Mouse (Mus musculus): ENCODE data around the gene Nudt3. TPM values are rescaled to one million over a fixed set of nuclear protein-coding genes. Genes with fewer than 3 reads are reported as not detected.

The Nudt3 gene
- total RNA-seq, 1 experiment from 2014 or later, result 113 TPM

GRCm38 (mm10) chr17:27610679-27611518 is 12.4 kb downstream of the Nudt3 start:
- ATAC-seq (replicated peaks; ENCODE audit: insufficient number of reproducible peaks, low FRiP score, low TSS enrichment, poor library complexity, severe bottlenecking), result no peak

DNA sequence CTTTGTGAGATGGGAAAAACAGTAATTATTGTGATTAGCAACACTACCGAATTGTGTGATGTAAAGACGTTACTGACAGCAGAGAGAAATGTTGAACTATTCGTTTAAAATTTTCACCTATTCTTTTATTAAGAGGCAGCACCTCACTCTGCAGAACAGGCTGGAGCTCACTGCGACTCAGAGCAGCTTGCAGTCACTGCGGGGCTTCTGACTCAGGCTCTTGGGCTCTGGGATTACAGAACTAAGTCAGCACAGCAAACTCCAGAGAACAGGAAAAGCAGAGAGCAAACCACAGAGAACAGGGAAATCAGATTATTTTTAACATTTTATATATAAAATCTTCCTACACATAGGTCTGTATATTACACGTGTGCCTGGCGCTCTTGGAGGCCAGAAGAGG is 13.7 kb downstream of the Nudt3 start:
- ATAC-seq (replicated peaks; ENCODE audit: insufficient number of reproducible peaks, low FRiP score, low TSS enrichment, poor library complexity, severe bottlenecking), result no peak

DNA sequence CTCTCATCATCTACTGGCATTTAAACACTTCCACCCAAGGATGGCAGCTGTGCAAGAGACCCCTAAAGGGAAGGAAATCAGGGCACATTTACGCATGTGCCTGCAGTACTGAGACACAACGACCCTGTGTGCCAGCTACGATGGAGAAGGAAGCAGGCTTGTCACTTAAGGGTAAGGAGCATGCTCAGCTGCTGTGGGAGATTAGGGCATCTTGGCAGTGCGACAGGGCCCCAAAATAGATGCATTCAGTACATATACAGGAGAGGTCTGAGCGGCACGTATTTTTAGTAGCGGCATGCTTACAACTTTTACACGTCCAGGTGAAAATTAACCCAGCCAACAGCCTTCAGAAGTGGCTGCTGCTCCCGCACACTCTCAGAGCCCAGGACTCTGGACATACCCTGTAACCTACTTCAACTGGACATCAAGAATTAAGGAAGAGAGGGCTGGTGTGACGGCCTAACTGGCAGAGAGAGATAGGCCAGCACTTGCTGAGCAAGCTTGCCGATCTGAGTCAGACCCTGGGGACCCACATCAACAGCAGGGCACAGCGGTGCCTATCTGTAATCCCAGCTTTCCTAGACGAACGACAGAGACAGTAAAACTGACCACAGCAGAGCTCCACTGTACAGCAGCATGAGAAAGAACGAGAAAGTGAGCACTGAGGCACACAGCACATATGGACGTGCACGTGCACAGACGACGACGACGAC is 19.6 kb downstream of the Nudt3 start:
- ATAC-seq (replicated peaks; ENCODE audit: insufficient number of reproducible peaks, low FRiP score, low TSS enrichment, poor library complexity, severe bottlenecking), result no peak

DNA sequence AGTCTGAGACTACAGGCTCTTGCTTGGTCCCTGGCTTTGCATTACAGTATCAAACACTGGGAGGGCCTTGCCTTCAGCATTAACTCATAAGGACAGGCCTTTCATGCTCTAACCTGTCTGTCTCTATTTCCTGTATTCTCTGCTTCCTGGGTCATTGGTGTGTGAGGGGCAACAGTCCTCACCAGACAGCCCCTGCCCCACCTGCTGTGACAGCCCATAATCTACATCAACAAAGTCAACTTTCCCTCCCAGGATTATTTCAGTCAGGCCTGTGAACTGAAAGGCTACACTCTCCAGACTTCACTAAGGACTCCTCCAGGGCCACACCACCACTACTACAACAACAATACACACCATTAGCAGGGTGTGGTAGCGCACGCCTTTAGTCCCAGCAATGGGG is 20.3 kb downstream of the Nudt3 start:
- ATAC-seq (replicated peaks; ENCODE audit: insufficient number of reproducible peaks, low FRiP score, low TSS enrichment, poor library complexity, severe bottlenecking), result no peak

GRCm38 (mm10) chr17:27600869-27601268 is 22.4 kb downstream of the Nudt3 start:
- no peak for ATAC-seq (replicated peaks; ENCODE audit: insufficient number of reproducible peaks, low FRiP score, low TSS enrichment, poor library complexity, severe bottlenecking)

GRCm38 (mm10) chr17:27600286-27600685 is 23.0 kb downstream of the Nudt3 start:
- no peak for ATAC-seq (replicated peaks; ENCODE audit: insufficient number of reproducible peaks, low FRiP score, low TSS enrichment, poor library complexity, severe bottlenecking)

GRCm38 (mm10) chr17:27596376-27597190 is 26.7 kb downstream of the Nudt3 start:
- ATAC-seq (replicated peaks; ENCODE audit: insufficient number of reproducible peaks, low FRiP score, low TSS enrichment, poor library complexity, severe bottlenecking), result no peak

DNA sequence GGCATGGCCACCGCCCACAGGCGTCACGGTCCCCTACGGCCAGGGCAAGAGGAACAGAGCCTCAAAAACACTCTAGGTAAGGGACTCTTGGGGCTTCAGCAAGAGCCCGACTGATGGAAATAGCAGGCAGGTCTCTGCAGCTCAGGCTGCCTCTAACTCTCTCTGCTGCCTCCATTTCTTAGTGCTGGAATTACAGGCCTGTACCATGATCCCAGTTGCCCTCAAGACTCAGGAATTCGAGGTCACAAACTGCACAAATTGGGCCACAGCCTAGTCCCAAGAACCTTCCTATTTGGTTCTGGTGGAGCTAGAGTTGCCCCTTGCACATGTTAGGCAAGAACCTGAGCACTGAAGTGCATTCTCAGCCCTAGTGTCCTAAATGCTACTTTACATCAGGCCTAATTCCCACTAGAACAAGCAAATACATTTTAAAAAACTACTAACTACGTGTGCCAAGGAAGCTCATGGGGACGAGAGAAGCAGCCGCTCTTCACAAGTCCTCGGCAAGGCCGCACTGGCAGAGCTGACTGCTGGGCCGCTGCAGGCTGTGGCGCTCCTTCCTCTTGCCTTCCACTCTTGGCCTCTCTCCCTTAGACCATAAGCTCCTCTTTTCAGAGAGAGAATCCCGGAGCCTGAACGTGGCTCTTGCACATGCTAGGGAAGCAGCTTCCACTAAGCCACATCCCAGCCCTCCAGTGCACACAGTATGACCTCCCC is 27.5 kb downstream of the Nudt3 start:
- ATAC-seq (replicated peaks; ENCODE audit: insufficient number of reproducible peaks, low FRiP score, low TSS enrichment, poor library complexity, severe bottlenecking), result no peak

- no peak for ATAC-seq (replicated peaks; ENCODE audit: insufficient number of reproducible peaks, low FRiP score, low TSS enrichment, poor library complexity, severe bottlenecking)
Measured at GRCm38 (mm10) chr17:27592565-27592910, 30.8 kb downstream of the Nudt3 start.

DNA sequence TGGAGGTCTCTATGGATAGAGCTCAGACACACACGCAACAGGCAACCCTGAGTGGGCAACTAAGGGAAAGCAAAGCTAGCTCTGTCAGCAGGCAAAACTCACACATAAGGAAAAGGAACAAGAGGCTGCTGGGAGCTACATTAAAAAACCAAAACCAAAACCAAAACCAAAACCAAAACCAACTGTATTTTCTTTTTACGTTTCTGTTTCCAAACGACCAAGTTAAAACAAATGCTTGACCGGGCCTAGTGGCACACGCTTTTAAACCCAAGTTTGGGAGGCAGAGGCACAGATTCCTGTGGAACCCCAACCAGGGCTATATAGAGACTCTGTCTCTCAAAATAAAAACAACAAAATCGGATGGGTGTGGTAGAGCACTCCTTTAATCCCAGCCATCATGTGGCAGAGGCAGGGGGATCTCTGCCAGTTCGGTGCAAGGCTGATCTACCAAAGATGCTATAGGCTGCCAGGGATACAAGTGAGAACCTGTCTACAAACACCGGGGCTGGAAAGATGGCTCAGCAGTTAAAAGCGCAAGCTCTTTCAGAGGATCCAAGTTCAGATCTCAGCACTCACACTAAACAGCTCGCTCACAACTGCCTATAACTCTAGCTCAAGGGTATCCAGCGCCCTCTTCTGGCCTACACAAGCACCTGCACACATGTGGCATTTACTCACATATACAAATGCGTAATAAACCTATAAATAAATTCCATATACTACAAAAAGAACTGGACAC is 31.3 kb downstream of the Nudt3 start:
- ATAC-seq (replicated peaks; ENCODE audit: insufficient number of reproducible peaks, low FRiP score, low TSS enrichment, poor library complexity, severe bottlenecking), result no peak

- peak; percentile 37 for ATAC-seq (replicated peaks; ENCODE audit: insufficient number of reproducible peaks, low FRiP score, low TSS enrichment, poor library complexity, severe bottlenecking)
Measured at GRCm38 (mm10) chr17:27588231-27588630, 35.1 kb downstream of the Nudt3 start.

DNA sequence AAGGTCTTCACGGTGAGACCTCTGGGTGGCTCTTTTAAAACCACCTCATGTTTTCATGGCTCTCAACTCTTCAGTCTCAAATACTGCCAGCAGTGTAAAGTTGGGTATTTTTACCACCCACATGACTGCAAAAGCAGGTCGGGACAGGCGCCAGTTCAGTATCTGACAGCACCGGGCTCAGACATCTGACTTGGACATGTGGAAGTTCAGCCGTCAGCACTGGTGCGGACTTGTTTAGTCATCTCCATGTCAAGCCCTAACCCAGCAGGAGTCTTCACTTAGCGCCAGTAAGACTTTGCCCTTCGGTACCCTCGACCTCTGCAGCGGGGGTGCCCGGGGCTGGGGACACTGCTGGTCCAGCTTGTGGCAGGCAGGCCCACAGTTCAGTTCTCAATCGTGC is 36.0 kb downstream of the Nudt3 start:
- ATAC-seq (replicated peaks; ENCODE audit: insufficient number of reproducible peaks, low FRiP score, low TSS enrichment, poor library complexity, severe bottlenecking), result no peak

- no peak for ATAC-seq (replicated peaks; ENCODE audit: insufficient number of reproducible peaks, low FRiP score, low TSS enrichment, poor library complexity, severe bottlenecking)
Measured at GRCm38 (mm10) chr17:27586661-27587060, 36.6 kb downstream of the Nudt3 start.

- ATAC-seq (replicated peaks; ENCODE audit: insufficient number of reproducible peaks, low FRiP score, low TSS enrichment, poor library complexity, severe bottlenecking), result peak; percentile 49; the same call in 1 of the 2 replicates
Measured at GRCm38 (mm10) chr17:27583185-27583894, 40.0 kb downstream of the Nudt3 start.

GRCm38 (mm10) chr17:27580392-27581068 is 42.8 kb downstream of the Nudt3 start:
- ATAC-seq (replicated peaks; ENCODE audit: insufficient number of reproducible peaks, low FRiP score, low TSS enrichment, poor library complexity, severe bottlenecking), result no peak

GRCm38 (mm10) chr17:27579816-27580215 is 43.5 kb downstream of the Nudt3 start:
- ATAC-seq (replicated peaks; ENCODE audit: insufficient number of reproducible peaks, low FRiP score, low TSS enrichment, poor library complexity, severe bottlenecking), result no peak

- ATAC-seq (replicated peaks; ENCODE audit: insufficient number of reproducible peaks, low FRiP score, low TSS enrichment, poor library complexity, severe bottlenecking), result no peak
Measured at GRCm38 (mm10) chr17:27578487-27578886, 44.8 kb downstream of the Nudt3 start.

All from monocyte, adult 5-6 weeks (primary cell).